Mouse (Mus musculus) embryonic facial prominence, embryonic 11.5 days (tissue): ENCODE measurements around the gene Dnase2b. TPM values are rescaled to one million over a fixed set of nuclear protein-coding genes. Genes with fewer than 3 reads are reported as not detected.

Experiments used
- ATAC-seq: fragments of 200-750 bp; cut with Nextera tagmentation; replicated peaks from 2 replicates; pipeline ENCODE4 v1.8.0; 2017; ENCODE audit warnings: low read depth; ENCODE audit not compliant: insufficient number of reproducible peaks, low FRiP score, low TSS enrichment
- DNase-seq: peaks from one replicate; pipeline ENCODE4 v3.0.0-alpha.2; 2015; ENCODE audit warnings: low spot score
- H3K27ac ChIP-seq: fragments of 300-500 bp; sonication (generic); replicated peaks from 2 replicates; pipeline ENCODE4 v1.5.1; 2014; ENCODE audit warnings: mild to moderate bottlenecking, low read depth, low read length, control low read depth
- H3K27me3 ChIP-seq: fragments of 300-500 bp; sonication (generic); 2 replicates; pipeline ENCODE4 v1.6.1; 2014; ENCODE audit warnings: mild to moderate bottlenecking, low read length, moderate library complexity, mixed read lengths; ENCODE audit not compliant: control insufficient read depth, insufficient read depth
- H3K36me3 ChIP-seq: fragments of 300-500 bp; sonication (generic); replicated peaks from 2 replicates; pipeline ENCODE4 v1.6.1; 2014; ENCODE audit warnings: low read depth, mild to moderate bottlenecking, low read length, moderate library complexity, mixed read lengths; ENCODE audit not compliant: control insufficient read depth, insufficient read depth
- H3K4me1 ChIP-seq: fragments of 300-500 bp; sonication (generic); 2 replicates; pipeline ENCODE4 v1.6.1; 2014; ENCODE audit warnings: low read length, mixed read lengths; ENCODE audit not compliant: control insufficient read depth, insufficient read depth
- H3K4me2 ChIP-seq: fragments of 300-500 bp; sonication (generic); 2 replicates; pipeline ENCODE4 v1.6.1; 2014; ENCODE audit warnings: low read depth, mild to moderate bottlenecking, control low read depth, low read length, moderate library complexity
- H3K4me3 ChIP-seq: fragments of 300-500 bp; sonication (generic); 2 replicates; pipeline ENCODE4 v1.5.1; 2014; ENCODE audit warnings: low read depth, low read length, control low read depth
- H3K9ac ChIP-seq: fragments of 300-500 bp; sonication (generic); replicated peaks from 2 replicates; pipeline ENCODE4 v1.6.1; 2014; ENCODE audit warnings: mild to moderate bottlenecking, control low read depth, low read length
- H3K9me3 ChIP-seq: fragments of 300-500 bp; sonication (generic); replicated peaks from 2 replicates; pipeline ENCODE4 v1.6.1; 2016; ENCODE audit warnings: mild to moderate bottlenecking, low read length, inconsistent platforms, mixed read lengths; ENCODE audit not compliant: control insufficient read depth
- WGBS: fragments of 180-500 bp; shearing (Covaris S2); extraction: QIAGEN DNeasy Blood & Tissue Kit; methylation state at CpG from one replicate; pipeline ENCODE4 v1.1.7; 2014; 5-methylcytosine and 5-hydroxymethylcytosine counted together
- polyA plus RNA-seq: library from polyadenylated mRNA; unstranded; fragments of >200 nt; fragmentation: Nextera tagmentation; extraction: Ambion mirVana; gene quantifications from 2 replicates; pipeline ENCODE4 v1.2.1, GENCODE M21; 2014

Dnase2b gene
- polyA plus RNA-seq, 1 experiment from 2014 or later, result not detected

GRCm38 (mm10) chr3:146596387-146596786 lies 19.0 kb downstream of the Dnase2b start:
- ATAC-seq (no peak), DNase-seq (no peak)
- Histone ChIP-seq H3K9me3 (no peaks in the 10 kb centered on the region), H3K4me2 (no peak overlapping the region), H3K4me1 (no peaks in the 10 kb centered on the region), H3K4me3 (no peak overlapping the region), H3K9ac (no peak overlapping the region), H3K36me3 (no peaks in the 10 kb centered on the region), H3K27me3 (no peaks in the 10 kb centered on the region), H3K27ac (no peak overlapping the region)
- 82% methylated on average over 8 of the region's 8 CpGs for WGBS

GRCm38 (mm10) chr3:146595440-146595839 lies 20.0 kb downstream of the Dnase2b start:
- Histone ChIP-seq H3K27ac (no peak overlapping the region), H3K27me3 (no peaks in the 10 kb centered on the region), H3K4me2 (no peak overlapping the region), H3K36me3 (no peaks in the 10 kb centered on the region), H3K9me3 (no peaks in the 10 kb centered on the region), H3K4me3 (no peak overlapping the region), H3K9ac (no peak overlapping the region), H3K4me1 (no peaks in the 10 kb centered on the region)
- ATAC-seq (no peak), DNase-seq (no peak)
- 84% methylated on average over 6 of the region's 6 CpGs for WGBS

GRCm38 (mm10) chr3:146591601-146592000 lies 23.8 kb downstream of the Dnase2b start:
- H3K4me3 ChIP-seq, result no peak overlapping the region
- no peaks in the 10 kb centered on the region for H3K9me3 ChIP-seq
- H3K27ac ChIP-seq, result no peak overlapping the region
- DNase-seq, result no peak
- H3K36me3 ChIP-seq, result no peaks in the 10 kb centered on the region
- ATAC-seq, result no peak
- H3K9ac ChIP-seq, result no peak overlapping the region
- WGBS, result 52% methylated on average over 2 of the region's 2 CpGs
- no peaks in the 10 kb centered on the region for H3K4me1 ChIP-seq
- H3K4me2 ChIP-seq, result no peak overlapping the region
- no peaks in the 10 kb centered on the region for H3K27me3 ChIP-seq

GRCm38 (mm10) chr3:146591159-146591558 lies 24.2 kb downstream of the Dnase2b start:
- Histone ChIP-seq H3K4me1 (no peaks in the 10 kb centered on the region), H3K27me3 (no peaks in the 10 kb centered on the region), H3K4me3 (no peak overlapping the region), H3K9me3 (no peaks in the 10 kb centered on the region), H3K9ac (no peak overlapping the region), H3K36me3 (no peaks in the 10 kb centered on the region), H3K27ac (no peak overlapping the region), H3K4me2 (no peak overlapping the region)
- 82% methylated on average over 7 of the region's 7 CpGs for WGBS
- ATAC-seq (no peak), DNase-seq (no peak)

- H3K9ac ChIP-seq, result no peak overlapping the region
- no peak overlapping the region for H3K27ac ChIP-seq
- H3K4me2 ChIP-seq, result no peak overlapping the region
- H3K27me3 ChIP-seq, result no peaks in the 10 kb centered on the region
- 71% methylated on average over 6 of the region's 6 CpGs for WGBS
- H3K4me3 ChIP-seq, result no peak overlapping the region
- no peaks in the 10 kb centered on the region for H3K4me1 ChIP-seq
- H3K9me3 ChIP-seq, result no peaks in the 10 kb centered on the region
- DNase-seq (peak; percentile 7), ATAC-seq (no peak)
- no peaks in the 10 kb centered on the region for H3K36me3 ChIP-seq
Observed at GRCm38 (mm10) chr3:146589523-146589922, 25.9 kb downstream of the Dnase2b start.

GRCm38 (mm10) chr3:146586616-146587015 lies 28.8 kb downstream of the Dnase2b start:
- no peaks in the 10 kb centered on the region for H3K9me3 ChIP-seq
- ATAC-seq (no peak), DNase-seq (no peak)
- WGBS, result 94% methylated on average over 14 of the region's 14 CpGs
- no peak overlapping the region for H3K4me3 ChIP-seq
- H3K27me3 ChIP-seq, result no peaks in the 10 kb centered on the region
- no peaks in the 10 kb centered on the region for H3K36me3 ChIP-seq
- H3K27ac ChIP-seq, result no peak overlapping the region
- H3K4me2 ChIP-seq, result no peak overlapping the region
- H3K9ac ChIP-seq, result no peak overlapping the region
- no peaks in the 10 kb centered on the region for H3K4me1 ChIP-seq

- Histone ChIP-seq H3K27me3 (no peaks in the 10 kb centered on the region), H3K4me1 (no peaks in the 10 kb centered on the region), H3K4me3 (no peak overlapping the region), H3K9me3 (no peaks in the 10 kb centered on the region), H3K9ac (no peak overlapping the region), H3K27ac (no peak overlapping the region), H3K4me2 (no peak overlapping the region), H3K36me3 (no peaks in the 10 kb centered on the region)
- DNase-seq (no peak), ATAC-seq (no peak)
- WGBS, result 75% methylated on average over 5 of the region's 5 CpGs
Observed at GRCm38 (mm10) chr3:146583908-146584307, 31.5 kb downstream of the Dnase2b start.

GRCm38 (mm10) chr3:146583478-146583877 lies 31.9 kb downstream of the Dnase2b start:
- H3K4me2 ChIP-seq, result no peak overlapping the region
- no peaks in the 10 kb centered on the region for H3K9me3 ChIP-seq
- no peaks in the 10 kb centered on the region for H3K27me3 ChIP-seq
- no peaks in the 10 kb centered on the region for H3K36me3 ChIP-seq
- H3K27ac ChIP-seq, result no peak overlapping the region
- no peak overlapping the region for H3K9ac ChIP-seq
- WGBS, result 88% methylated on average over 4 of the region's 4 CpGs
- no peaks in the 10 kb centered on the region for H3K4me1 ChIP-seq
- no peak for ATAC-seq
- DNase-seq, result no peak
- H3K4me3 ChIP-seq, result no peak overlapping the region
